ENCODE assay signal across 20 mouse cellular contexts in the genomic region with DNA sequence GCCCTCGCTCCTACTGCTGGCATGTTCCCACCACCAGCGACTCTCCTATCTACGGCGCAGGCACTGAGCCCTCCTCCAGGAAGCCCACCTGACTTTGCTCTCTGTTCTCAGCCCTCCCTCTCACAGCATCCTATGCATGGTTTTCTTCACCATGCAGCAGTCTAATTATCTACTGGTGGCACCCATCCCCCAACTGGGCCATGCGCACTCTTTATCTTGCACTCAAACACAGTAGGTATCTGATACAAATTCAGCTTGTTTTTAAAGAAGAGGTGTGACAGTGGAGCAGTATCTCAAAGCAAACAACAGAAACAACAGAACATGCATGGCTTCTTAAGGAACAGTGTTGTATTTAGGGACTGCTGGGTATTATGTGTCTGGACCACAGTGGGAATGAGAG. TPM values are rescaled to one million over a fixed set of nuclear protein-coding genes. Genes with fewer than 3 reads are reported as not detected.
DNase-seq lines count a peak whose midpoint lies in the region; ATAC-seq lines count a peak whose summit lies in the region.
"Had no signal": no experiment of that assay in that cellular context is flagged by ENCODE, and none has a peak within 500 bp of the region (broad histone marks: within the 10 kb centered on the region; RNA-seq: fewer than 3 reads in every experiment).

No protein-coding gene starts in this region.

- 0 out of 2 replicates have a peak overlapping the region, but pooled peaks have one; percentile 13 for H3K27ac ChIP-seq in midbrain, embryonic 10.5 days (replicated peaks)
- H3K27ac ChIP-seq in midbrain, embryonic 14.5 days (replicated peaks; ENCODE audit: low read depth, low read length) = no peak overlapping the region
- peak overlapping the region; percentile 80 for H3K27ac ChIP-seq in liver, embryonic 12.5 days
- H3K27ac ChIP-seq in liver, embryonic 16.5 days (ENCODE audit: low read length) = peak overlapping the region; percentile 21; the same call in 1 of the 2 replicates
- no peak overlapping the region for H3K27ac ChIP-seq in hindbrain, embryonic 13.5 days
- H3K27ac ChIP-seq: embryonic facial prominence, embryonic 10.5 days; forebrain, embryonic 13.5 days; heart, embryonic 13.5 days had no signal

- H3K4me2 ChIP-seq in midbrain, embryonic 14.5 days (ENCODE audit: low read length) = no peak overlapping the region
- peak overlapping the region; percentile 49 for H3K4me2 ChIP-seq in liver, embryonic 12.5 days
- no peak overlapping the region for H3K4me2 ChIP-seq in liver, embryonic 16.5 days (ENCODE audit: low read depth, low read length)
- no peak overlapping the region for H3K4me2 ChIP-seq in hindbrain, embryonic 13.5 days
- H3K4me2 ChIP-seq: forebrain, embryonic 13.5 days; heart, embryonic 13.5 days had no signal

- intact Hi-C loops in left cerebral cortex, postnatal 14 days (cut with DNase I) = loop anchor here (5.0 kb wide), 1 partner anchor 41 kb away; a partner anchor contains a TSS

- peaks cover 72% of the 10 kb centered on the region for H3K36me3 ChIP-seq in midbrain, embryonic 10.5 days
- H3K36me3 ChIP-seq in midbrain, embryonic 14.5 days (ENCODE audit: control insufficient read depth, insufficient read depth, low read length) = peaks cover 44% of the 10 kb centered on the region
- peaks cover 77% of the 10 kb centered on the region for H3K36me3 ChIP-seq in liver, embryonic 12.5 days
- peaks cover 9% of the 10 kb centered on the region for H3K36me3 ChIP-seq in liver, embryonic 16.5 days (ENCODE audit: control insufficient read depth, insufficient read depth)
- peaks cover 51% of the 10 kb centered on the region for H3K36me3 ChIP-seq in hindbrain, embryonic 13.5 days

- H3K9me3 ChIP-seq in midbrain, embryonic 10.5 days (replicated peaks) = no peaks in the 10 kb centered on the region
- H3K9me3 ChIP-seq in midbrain, embryonic 14.5 days (ENCODE audit: control insufficient read depth, low read length) = no peaks in the 10 kb centered on the region
- no peaks in the 10 kb centered on the region for H3K9me3 ChIP-seq in liver, embryonic 12.5 days (replicated peaks)
- H3K9me3 ChIP-seq in liver, embryonic 16.5 days (replicated peaks; ENCODE audit: control insufficient read depth, low read length) = no peaks in the 10 kb centered on the region
- H3K9me3 ChIP-seq in hindbrain, embryonic 13.5 days = no peaks in the 10 kb centered on the region
- H3K9me3 ChIP-seq: embryonic facial prominence, embryonic 10.5 days; forebrain, embryonic 13.5 days; G1E; heart, embryonic 13.5 days had no signal

- H3K4me1 ChIP-seq in midbrain, embryonic 10.5 days = 0 out of 2 replicates have a peak, but pooled peaks cover 3% of the 10 kb centered on the region
- H3K4me1 ChIP-seq in midbrain, embryonic 14.5 days (ENCODE audit: control insufficient read depth, insufficient read depth, low read length) = no peaks in the 10 kb centered on the region
- H3K4me1 ChIP-seq in liver, embryonic 12.5 days = peaks cover 66% of the 10 kb centered on the region
- H3K4me1 ChIP-seq in liver, embryonic 16.5 days (ENCODE audit: control insufficient read depth, low read depth, low read length) = peaks cover 45% of the 10 kb centered on the region
- H3K4me1 ChIP-seq in hindbrain, embryonic 13.5 days (replicated peaks) = peaks cover 7% of the 10 kb centered on the region; the same call in 1 of the 2 replicates

- no peak for ATAC-seq in midbrain, embryonic 14.5 days (ENCODE audit: low FRiP score, low TSS enrichment)
- peak; percentile 65 for ATAC-seq in liver, embryonic 12.5 days
- ATAC-seq in liver, embryonic 16.5 days (ENCODE audit: low read depth) = peak; percentile 60
- no peak for ATAC-seq in hindbrain, embryonic 13.5 days (ENCODE audit: low FRiP score)
- ATAC-seq: activated CD4-positive, CD25-positive, alpha-beta regulatory T cell, adult 4 months; forebrain, embryonic 13.5 days; forebrain, postnatal 0 days; hindbrain, embryonic 16.5 days had no signal

- no peak for DNase-seq in midbrain, embryonic 10.5 days (ENCODE audit: low spot score)
- no peak for DNase-seq in midbrain, embryonic 14.5 days
- peak; percentile 25 for DNase-seq in c-Kit-positive CD71-positive TER-119-negative erythroid progenitor cells, embryonic 14.5 days (ENCODE audit: low read depth)
- no peak for DNase-seq in spleen, postnatal 14 days (ENCODE audit: low spot score in 2 of 2)
- no peak for DNase-seq in left cerebral cortex, postnatal 14 days (ENCODE audit: low spot score in 2 of 2)
- DNase-seq: adrenal gland, adult 8-10 months; adrenal gland, postnatal 36 days; cerebellum, postnatal 10 days; forebrain, postnatal 0 days; gastrocnemius, postnatal 14 days; heart, postnatal 36 days had no signal

- WGBS in midbrain, embryonic 10.5 days = 85% methylated on average over 5 of the region's 5 CpGs
- WGBS in midbrain, embryonic 14.5 days = 89% methylated on average over 5 of the region's 5 CpGs
- 72% methylated on average over 5 of the region's 5 CpGs for whole genome bisulfite sequencing in liver, embryonic 12.5 days (ENCODE audit: insufficient replicate concordance)
- WGBS in liver, embryonic 16.5 days (ENCODE audit: insufficient replicate concordance) = 67% methylated on average over 5 of the region's 5 CpGs
- WGBS in hindbrain, embryonic 13.5 days = 93% methylated on average over 5 of the region's 5 CpGs

- no peaks in the 10 kb centered on the region for H3K27me3 ChIP-seq in midbrain, embryonic 10.5 days (ENCODE audit: low read depth, poor library complexity, severe bottlenecking)
- H3K27me3 ChIP-seq in midbrain, embryonic 14.5 days (ENCODE audit: control insufficient read depth, insufficient read depth, low read length) = no peaks in the 10 kb centered on the region
- H3K27me3 ChIP-seq in liver, embryonic 12.5 days (replicated peaks) = no peaks in the 10 kb centered on the region
- H3K27me3 ChIP-seq in liver, embryonic 16.5 days (ENCODE audit: control insufficient read depth, insufficient read depth, low read depth, low read length) = no peaks in the 10 kb centered on the region
- no peaks in the 10 kb centered on the region for H3K27me3 ChIP-seq in hindbrain, embryonic 13.5 days
- H3K27me3 ChIP-seq: forebrain, embryonic 13.5 days; heart, embryonic 13.5 days had no signal

- no peak overlapping the region for H3K9ac ChIP-seq in midbrain, embryonic 14.5 days (replicated peaks; ENCODE audit: low read length)
- peak overlapping the region; percentile 57; the same call in 1 of the 2 replicates for H3K9ac ChIP-seq in liver, embryonic 12.5 days
- H3K9ac ChIP-seq in liver, embryonic 16.5 days (ENCODE audit: low read depth, low read length) = no peak overlapping the region
- no peak overlapping the region for H3K9ac ChIP-seq in hindbrain, embryonic 13.5 days
- H3K9ac ChIP-seq: forebrain, embryonic 13.5 days; forebrain, postnatal 0 days; heart, embryonic 13.5 days had no signal

- H3K4me3 ChIP-seq in midbrain, embryonic 10.5 days = no peak overlapping the region
- H3K4me3 ChIP-seq in midbrain, embryonic 14.5 days (replicated peaks; ENCODE audit: low read depth, low read length) = no peak overlapping the region
- H3K4me3 ChIP-seq in liver, embryonic 12.5 days = 0 out of 2 replicates have a peak overlapping the region, but pooled peaks have one; percentile 1
- no peak overlapping the region for H3K4me3 ChIP-seq in liver, embryonic 16.5 days (ENCODE audit: low read depth, low read length)
- no peak overlapping the region for H3K4me3 ChIP-seq in hindbrain, embryonic 13.5 days
- H3K4me3 ChIP-seq: embryonic facial prominence, embryonic 10.5 days; forebrain, embryonic 13.5 days; heart, embryonic 13.5 days had no signal

RNA-seq across cellular contexts. Expression of a gene that starts 43.5 kb away (rescaled TPM):
- 59.3 and 61.0 TPM in 2 replicates for polyA plus RNA-seq in midbrain, embryonic 10.5 days (2016; fragmentation: Nextera tagmentation; extraction: Ambion mirVana)
- 100 and 115 TPM in 2 replicates for polyA plus RNA-seq in midbrain, embryonic 14.5 days (2014; fragmentation: Nextera tagmentation; extraction: Ambion mirVana)
- 33.4 and 34.4 TPM in 2 replicates for polyA plus RNA-seq in liver, embryonic 12.5 days (2016; fragmentation: Nextera tagmentation; extraction: Ambion mirVana)
- polyA plus RNA-seq in liver, embryonic 16.5 days (2015; fragmentation: Nextera tagmentation; extraction: Ambion mirVana) = 18.4 and 19.8 TPM in 2 replicates
- 89.4 and 90.8 TPM in 2 replicates for polyA plus RNA-seq in hindbrain, embryonic 13.5 days (2015; fragmentation: Nextera tagmentation; extraction: Ambion mirVana)
- total RNA-seq in left cerebral cortex, postnatal 14 days (2021) = 10 to 100 TPM; 83.3 to 91.9 TPM

RNA-seq across cellular contexts. Expression of a gene that starts 43.7 kb away (rescaled TPM):
- 25.9 and 30.3 TPM in 2 replicates for polyA plus RNA-seq in midbrain, embryonic 10.5 days (2016; fragmentation: Nextera tagmentation; extraction: Ambion mirVana)
- 8.1 and 12.0 TPM in 2 replicates for polyA plus RNA-seq in midbrain, embryonic 14.5 days (2014; fragmentation: Nextera tagmentation; extraction: Ambion mirVana)
- polyA plus RNA-seq in liver, embryonic 12.5 days (2016; fragmentation: Nextera tagmentation; extraction: Ambion mirVana) = 16.7 TPM in 2 replicates
- polyA plus RNA-seq in liver, embryonic 16.5 days (2015; fragmentation: Nextera tagmentation; extraction: Ambion mirVana) = 8.8 and 10.1 TPM in 2 replicates
- polyA plus RNA-seq in hindbrain, embryonic 13.5 days (2015; fragmentation: Nextera tagmentation; extraction: Ambion mirVana) = 13.0 and 13.3 TPM in 2 replicates
- total RNA-seq in left cerebral cortex, postnatal 14 days (2021) = 10 to 100 TPM; 16.9 to 20.9 TPM

Comparison
In these comparisons a context has a peak if more than half of its experiments do, and no peak if none do; other contexts are left out.
1. H3K27ac ChIP-seq: peak in midbrain, embryonic 10.5 days (single experiment), liver, embryonic 12.5 days (single experiment) and liver, embryonic 16.5 days (single experiment); none in midbrain, embryonic 14.5 days (single experiment) and hindbrain, embryonic 13.5 days (single experiment).
2. ATAC-seq: peak in liver, embryonic 12.5 days (single experiment) and liver, embryonic 16.5 days (single experiment); none in midbrain, embryonic 14.5 days (single experiment) and hindbrain, embryonic 13.5 days (single experiment).